Mouse (Mus musculus) left cerebral cortex, postnatal 36 days (tissue): Measurements from ENCODE around the gene Susd6. TPM values are rescaled to one million over a fixed set of nuclear protein-coding genes. Genes with fewer than 3 reads are reported as not detected.

ENCODE experiments used
- DNase-seq, 2 experiments: peaks; one replicate each; pipeline ENCODE4 v3.0.0; 2021 to 2022; ENCODE audit warnings: low spot score in 2 of 2, mixed read lengths in 1 of 2
- intact Hi-C: fragments of 180-260 bp; cut with DNase I; formaldehyde crosslinking; loops from one replicate; pipeline ENCODE4 v1.15.1; 2025
- total RNA-seq, 2 experiments: library from RNA; stranded (reverse); gene quantifications; 2 replicates each; pipeline ENCODE4 v1.2.3; 2021

Gene Susd6
- total RNA-seq, 2 experiments from 2014 or later, result 31.6 to 40.0 TPM

- no peak for DNase-seq
- intact Hi-C loops, result no loop called here
Measured at GRCm38 (mm10) chr12:80893720-80894494, 103.6 kb downstream of the Susd6 start.

- intact Hi-C loops, result loop anchor here (1.0 kb wide), 1 partner anchor 126 kb away; no protein-coding TSS in a partner anchor
- DNase-seq, result peak; percentile 63
Measured at GRCm38 (mm10) chr12:80894973-80895570, 104.8 kb downstream of the Susd6 start.

DNA sequence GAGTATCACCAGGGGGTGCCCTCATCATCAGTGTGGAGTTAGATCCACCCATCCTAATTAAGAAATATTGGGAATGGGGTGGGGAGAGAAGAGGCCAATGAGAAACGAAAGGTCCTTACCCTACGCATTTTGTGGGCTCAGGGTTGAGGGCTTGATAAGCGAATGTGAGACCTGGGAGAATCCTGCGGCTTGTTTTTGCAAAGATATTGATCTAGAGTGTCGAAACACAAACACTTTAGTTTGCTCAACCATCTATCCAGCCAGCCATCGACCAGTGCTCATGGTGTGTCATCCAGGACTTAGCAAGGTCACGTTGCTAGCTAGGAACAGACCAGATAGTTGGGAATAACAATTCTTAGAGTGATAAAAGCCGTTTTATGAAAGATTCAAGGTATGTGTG is 119.3 kb downstream of the Susd6 start:
- intact Hi-C loops, result no loop called here
- DNase-seq, result no peak

GRCm38 (mm10) chr12:80917764-80918163 is 127.5 kb downstream of the Susd6 start:
- intact Hi-C loops, result no loop called here
- no peak for DNase-seq

GRCm38 (mm10) chr12:80921301-80921700 is 131.0 kb downstream of the Susd6 start:
- intact Hi-C loops, result no loop called here

GRCm38 (mm10) chr12:80922869-80923268 is 132.6 kb downstream of the Susd6 start:
- no peak for DNase-seq
- intact Hi-C loops, result no loop called here

More at GRCm38 (mm10) chr12:80921301-80921700, 131.0 kb downstream of the Susd6 start:
- DNase-seq, result no peak

- intact Hi-C loops, result no loop called here
- DNase-seq, result no peak
Measured at GRCm38 (mm10) chr12:80923602-80924001, 133.3 kb downstream of the Susd6 start.

DNA sequence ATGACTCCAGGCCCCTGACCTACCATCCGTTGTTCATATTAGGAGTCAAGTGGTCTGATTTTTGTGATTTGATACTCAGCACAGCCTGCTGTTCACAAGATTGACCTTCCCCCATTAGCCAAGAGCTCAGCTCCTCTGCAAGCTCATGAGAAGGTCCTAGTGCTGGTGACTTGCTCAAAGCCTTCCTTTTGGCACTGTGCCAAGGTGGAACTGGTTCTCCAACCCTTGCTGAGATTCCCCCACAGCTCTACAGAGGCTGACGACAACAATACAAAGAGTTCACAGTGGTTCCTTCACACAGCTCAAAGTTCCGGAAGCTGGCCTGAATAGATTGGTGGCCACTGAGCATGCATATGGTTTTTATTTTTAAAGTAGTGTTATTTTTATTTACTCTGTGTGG is 133.9 kb downstream of the Susd6 start:
- no peak for DNase-seq
- intact Hi-C loops, result no loop called here

GRCm38 (mm10) chr12:80925919-80926318 is 135.6 kb downstream of the Susd6 start:
- intact Hi-C loops, result no loop called here
- DNase-seq, result no peak

- DNase-seq, result no peak
- intact Hi-C loops, result no loop called here
Measured at GRCm38 (mm10) chr12:80926550-80926949, 136.2 kb downstream of the Susd6 start.

GRCm38 (mm10) chr12:80927518-80927917 is 137.2 kb downstream of the Susd6 start:
- intact Hi-C loops, result no loop called here
- no peak for DNase-seq

DNA sequence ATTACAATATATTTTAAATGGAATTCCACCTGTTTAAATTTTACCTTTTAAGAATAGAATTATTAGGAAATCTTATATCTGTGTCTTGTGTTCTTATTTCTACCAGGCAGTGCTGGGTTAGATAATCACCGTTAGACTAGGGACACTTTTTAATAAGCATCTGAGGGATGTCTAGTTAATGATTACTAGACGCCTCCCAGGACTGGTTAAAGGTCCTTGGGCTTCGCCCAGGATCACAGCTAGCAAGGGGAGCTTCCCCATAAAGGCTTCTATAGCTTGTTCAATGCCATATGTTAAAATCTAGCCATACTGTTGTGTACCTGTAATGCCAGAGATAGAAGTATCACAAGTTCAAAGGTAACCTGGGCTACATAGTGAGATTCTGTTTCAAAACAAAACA is 138.6 kb downstream of the Susd6 start:
- no peak for DNase-seq
- intact Hi-C loops, result no loop called here

DNA sequence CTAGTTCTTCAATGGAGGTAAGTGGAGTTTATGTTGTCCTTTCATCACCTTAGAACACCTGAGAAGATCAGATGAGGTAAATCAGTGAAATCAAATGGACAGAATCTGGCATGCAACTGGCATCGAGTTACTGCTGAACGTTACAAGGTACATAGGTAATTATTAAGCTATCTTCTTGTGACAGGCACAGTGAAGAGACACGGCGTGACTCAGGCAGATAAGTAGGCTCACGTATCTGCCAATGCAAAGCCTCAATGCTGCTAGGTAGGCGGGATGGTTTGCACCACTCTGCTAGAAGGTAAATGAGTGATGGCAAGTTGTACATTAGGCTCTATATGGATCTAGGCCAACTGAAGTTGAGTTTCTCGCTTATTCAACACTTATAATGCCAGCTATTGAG is 139.8 kb downstream of the Susd6 start:
- intact Hi-C loops, result no loop called here
- DNase-seq, result no peak

Other genes with a start within 250 kb of the Susd6 start
- gene Slc39a9, start 146.6 kb upstream of the Susd6 start, total RNA-seq, result 10 to 100 TPM; 36.7 to 37.6 TPM
- 10 to 100 TPM; 35.8 to 37.8 TPM for gene Erh, start 146.2 kb upstream of the Susd6 start, total RNA-seq
- 1 to 10 TPM; 2.1 to 2.8 TPM for gene Plekhd1, start 97.9 kb upstream of the Susd6 start, total RNA-seq
- gene Ccdc177, start 29.8 kb upstream of the Susd6 start, total RNA-seq, result 10 to 100 TPM; 14.5 to 15.7 TPM
- gene Srsf5, start 155.0 kb downstream of the Susd6 start, total RNA-seq, result 100 to 1,000 TPM; 256 to 346 TPM
- not detected for gene Slc10a1, start 178.2 kb downstream of the Susd6 start, total RNA-seq
- gene Smoc1, start 236.3 kb downstream of the Susd6 start, total RNA-seq, result 1 to 10 TPM; 7.1 to 9.1 TPM